Mouse (Mus musculus) small intestine, adult 2 months (tissue): ENCODE measurements around the gene Pou3f1.

Experiments used
- CTCF ChIP-seq: fragments of 200-500 bp; IDR thresholded peaks from 2 replicates; pipeline ENCODE4 v1.5.1; 2012; ENCODE audit warnings: low read depth, mild to moderate bottlenecking, control low read depth, inconsistent platforms, low read length, moderate library complexity, mixed read lengths; ENCODE audit not compliant: insufficient replicate concordance, insufficient read length; ENCODE audit errors: extremely low read depth
- POLR2A ChIP-seq: fragments of 200-500 bp; IDR thresholded peaks from 2 replicates; pipeline ENCODE4 v1.6.1; 2012; ENCODE audit warnings: low read depth, mild to moderate bottlenecking, control low read depth, inconsistent platforms, low read length, moderate library complexity

DNA sequence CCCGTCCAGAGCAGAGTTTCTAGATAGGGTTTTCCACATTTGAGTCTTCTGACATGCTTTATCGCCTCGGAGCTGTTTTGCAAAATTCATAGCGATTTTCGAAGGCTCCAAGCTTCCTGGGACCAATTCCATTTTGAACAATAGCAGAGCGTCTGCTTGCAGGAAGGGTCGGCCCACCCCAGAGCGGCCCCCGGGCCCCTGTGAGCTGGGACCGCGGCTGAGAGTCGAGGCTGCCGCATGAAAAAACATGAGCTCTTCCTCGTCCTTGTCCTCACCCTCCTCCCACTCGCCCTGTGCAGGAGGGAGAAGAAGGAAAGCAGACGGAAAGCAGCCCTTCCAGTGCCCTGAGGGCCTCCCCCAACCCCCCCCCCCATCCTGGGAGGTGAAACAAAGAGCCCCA is 38.0 kb upstream of the Pou3f1 start:
- no peak for TF ChIP-seq CTCF
- no peak for TF ChIP-seq POLR2A
